ENCODE assay signal across 15 mouse cellular contexts in genomic region chr11:96308763-96309162, GRCm38 (mm10). TPM values are rescaled to one million over a fixed set of nuclear protein-coding genes. Genes with fewer than 3 reads are reported as not detected.
DNase-seq lines count a peak whose midpoint lies in the region; ATAC-seq and TF ChIP-seq lines count a peak whose summit lies in the region.
"Had no signal": no experiment of that assay in that cellular context is flagged by ENCODE, and none has a peak within 500 bp of the region (broad histone marks: within the 10 kb centered on the region; RNA-seq: fewer than 3 reads in every experiment).

No protein-coding gene starts in this region.

- H3K4me1 ChIP-seq in kidney, embryonic 16.5 days (ENCODE audit: insufficient read depth, low read length): peaks cover 64% of the 10 kb centered on the region
- no peaks in the 10 kb centered on the region for H3K4me1 ChIP-seq in embryonic fibroblast, embryonic 13.5 days (ENCODE audit: control insufficient read depth, insufficient read depth, low read length)
- no peaks in the 10 kb centered on the region; the same call in 1 of the 2 replicates for H3K4me1 ChIP-seq in hindbrain, embryonic 14.5 days (replicated peaks; ENCODE audit: control insufficient read depth, insufficient read depth, low read length)
- peaks cover 65% of the 10 kb centered on the region for H3K4me1 ChIP-seq in neural tube, embryonic 14.5 days (ENCODE audit: control insufficient read depth, insufficient read depth, low read length)

- H3K9me3 ChIP-seq in kidney, embryonic 16.5 days (ENCODE audit: low read length): no peaks in the 10 kb centered on the region
- no peaks in the 10 kb centered on the region for H3K9me3 ChIP-seq in hindbrain, embryonic 14.5 days (ENCODE audit: control insufficient read depth, low read length)
- H3K9me3 ChIP-seq in neural tube, embryonic 14.5 days (ENCODE audit: control insufficient read depth, low read length): no peaks in the 10 kb centered on the region
- H3K9me3 ChIP-seq: embryonic facial prominence, embryonic 15.5 days; heart, embryonic 12.5 days; midbrain, embryonic 10.5 days had no signal

- peak overlapping the region; percentile 71 for H3K4me3 ChIP-seq in kidney, embryonic 16.5 days (ENCODE audit: low read length)
- peak overlapping the region; percentile 46 for H3K4me3 ChIP-seq in embryonic fibroblast, embryonic 13.5 days (ENCODE audit: insufficient read depth, low read length)
- peak overlapping the region; percentile 48 for H3K4me3 ChIP-seq in hindbrain, embryonic 14.5 days (replicated peaks; ENCODE audit: low read length)
- peak overlapping the region; percentile 95 for H3K4me3 ChIP-seq in neural tube, embryonic 14.5 days (ENCODE audit: low read depth, low read length)
- H3K4me3 ChIP-seq: embryonic facial prominence, embryonic 15.5 days; heart, embryonic 12.5 days; midbrain, embryonic 10.5 days had no signal

- no peak for DNase-seq in kidney, postnatal 14 days
- no peak for DNase-seq in hindbrain, embryonic 14.5 days (ENCODE audit: low spot score)
- DNase-seq in thymus, postnatal 25 days: no peak
- DNase-seq in Muller cell, postnatal 12 days (ENCODE audit: inconsistent ontology term): no peak
- DNase-seq: cerebellum, postnatal 25 days; layer of hippocampus, adult 9-11 months; thymus, postnatal 36 days had no signal

- peak overlapping the region; percentile 99 for H3K27ac ChIP-seq in kidney, embryonic 16.5 days (ENCODE audit: low read length)
- H3K27ac ChIP-seq in embryonic fibroblast, embryonic 13.5 days (ENCODE audit: insufficient read depth, low read length): peak overlapping the region; percentile 68
- peak overlapping the region; percentile 99 for H3K27ac ChIP-seq in hindbrain, embryonic 14.5 days
- H3K27ac ChIP-seq in neural tube, embryonic 14.5 days (ENCODE audit: low read depth, low read length): peak overlapping the region; percentile 100
- H3K27ac ChIP-seq: embryonic facial prominence, embryonic 15.5 days; midbrain, embryonic 10.5 days had no signal

- no peak for ATAC-seq in kidney, embryonic 16.5 days (ENCODE audit: low FRiP score, low TSS enrichment)
- ATAC-seq in hindbrain, embryonic 14.5 days (ENCODE audit: low FRiP score): no peak
- ATAC-seq in neural tube, embryonic 14.5 days (ENCODE audit: low read depth): no peak
- ATAC-seq: forebrain, embryonic 14.5 days; Patski had no signal

- peak overlapping the region; percentile 90 for H3K9ac ChIP-seq in kidney, embryonic 16.5 days (replicated peaks; ENCODE audit: low read length)
- H3K9ac ChIP-seq in hindbrain, embryonic 14.5 days: peak overlapping the region; percentile 97
- peak overlapping the region; percentile 100 for H3K9ac ChIP-seq in neural tube, embryonic 14.5 days (replicated peaks; ENCODE audit: low read depth, low read length)
- H3K9ac ChIP-seq: embryonic facial prominence, embryonic 15.5 days; heart, embryonic 12.5 days had no signal

- TF ChIP-seq CTCF in embryonic fibroblast, embryonic 13.5 days (IDR thresholded peaks at IDR 0.05; ENCODE audit: borderline replicate concordance, insufficient read depth, low read length): no peak

- WGBS in kidney, embryonic 16.5 days: 8% methylated on average over 4 of the region's 4 CpGs
- 10% methylated on average over 4 of the region's 4 CpGs for WGBS in hindbrain, embryonic 14.5 days
- WGBS in neural tube, embryonic 14.5 days: 5% methylated on average over 4 of the region's 4 CpGs

- H3K36me3 ChIP-seq in kidney, embryonic 16.5 days (ENCODE audit: insufficient read depth, low read length): no peaks in the 10 kb centered on the region; the same call in 1 of the 2 replicates
- H3K36me3 ChIP-seq in hindbrain, embryonic 14.5 days (replicated peaks; ENCODE audit: control insufficient read depth, insufficient read depth): no peaks in the 10 kb centered on the region
- H3K36me3 ChIP-seq in neural tube, embryonic 14.5 days (ENCODE audit: control insufficient read depth, insufficient read depth, low read length): peaks cover 18% of the 10 kb centered on the region; the same call in 1 of the 2 replicates
- H3K36me3 ChIP-seq: embryonic facial prominence, embryonic 15.5 days; heart, embryonic 12.5 days; midbrain, embryonic 10.5 days had no signal

- TF ChIP-seq POLR2A in embryonic fibroblast, embryonic 13.5 days (IDR thresholded peaks at IDR 0.05; ENCODE audit: low read depth, low read length): no peak

- no peaks in the 10 kb centered on the region for H3K27me3 ChIP-seq in kidney, embryonic 16.5 days (ENCODE audit: insufficient read depth, low read length)
- peaks cover 94% of the 10 kb centered on the region for H3K27me3 ChIP-seq in hindbrain, embryonic 14.5 days (ENCODE audit: control insufficient read depth, insufficient read depth, low read length)
- no peaks in the 10 kb centered on the region for H3K27me3 ChIP-seq in neural tube, embryonic 14.5 days (ENCODE audit: control insufficient read depth, insufficient read depth, low read length)
- H3K27me3 ChIP-seq: Patski had no signal

- peak overlapping the region; percentile 90 for H3K4me2 ChIP-seq in kidney, embryonic 16.5 days (replicated peaks; ENCODE audit: low read depth, low read length)
- peak overlapping the region; percentile 77 for H3K4me2 ChIP-seq in hindbrain, embryonic 14.5 days (replicated peaks)
- H3K4me2 ChIP-seq in neural tube, embryonic 14.5 days (ENCODE audit: low read depth, low read length): peak overlapping the region; percentile 100
- H3K4me2 ChIP-seq: embryonic facial prominence, embryonic 15.5 days; heart, embryonic 12.5 days had no signal

RNA-seq across cellular contexts. Expression of gene Hoxb5, which starts 5.6 kb away (rescaled TPM):
- 19.2 and 24.3 TPM in 2 replicates for polyA plus RNA-seq in kidney, embryonic 16.5 days (2015; fragmentation: Nextera tagmentation; extraction: Ambion mirVana)
- polyA plus RNA-seq in embryonic fibroblast, embryonic 13.5 days (2011; ENCODE audit: insufficient read length, low read depth, missing spikeins): 4.1 and 5.9 TPM in 2 replicates
- polyA plus RNA-seq in hindbrain, embryonic 14.5 days (2014; fragmentation: Nextera tagmentation; extraction: Ambion mirVana): 140 and 157 TPM in 2 replicates
- polyA plus RNA-seq in neural tube, embryonic 14.5 days (2014; fragmentation: Nextera tagmentation; extraction: Ambion mirVana): 49.1 and 52.4 TPM in 2 replicates
- polyA plus RNA-seq: embryonic facial prominence, embryonic 15.5 days; forebrain, embryonic 14.5 days; midbrain, embryonic 10.5 days had no signal

RNA-seq across cellular contexts. Expression of gene Hoxb4, which starts 9.3 kb away (rescaled TPM):
- polyA plus RNA-seq in kidney, embryonic 16.5 days (2015; fragmentation: Nextera tagmentation; extraction: Ambion mirVana): 4.1 and 6.2 TPM in 2 replicates
- 8.3 and 10.4 TPM in 2 replicates for polyA plus RNA-seq in embryonic fibroblast, embryonic 13.5 days (2011; ENCODE audit: insufficient read length, low read depth, missing spikeins)
- 4.0 and 5.4 TPM in 2 replicates for polyA plus RNA-seq in hindbrain, embryonic 14.5 days (2014; fragmentation: Nextera tagmentation; extraction: Ambion mirVana)
- polyA plus RNA-seq in neural tube, embryonic 14.5 days (2014; fragmentation: Nextera tagmentation; extraction: Ambion mirVana): 3.4 and 4.1 TPM in 2 replicates
- polyA plus RNA-seq: forebrain, embryonic 14.5 days; midbrain, embryonic 10.5 days had no signal

RNA-seq across cellular contexts. Expression of gene Hoxb3, which starts 14.4 kb away (rescaled TPM):
- 3.7 and 4.3 TPM in 2 replicates for polyA plus RNA-seq in kidney, embryonic 16.5 days (2015; fragmentation: Nextera tagmentation; extraction: Ambion mirVana)
- 19.1 and 21.9 TPM in 2 replicates for polyA plus RNA-seq in embryonic fibroblast, embryonic 13.5 days (2011; ENCODE audit: insufficient read length, low read depth, missing spikeins)
- 12.8 and 17.2 TPM in 2 replicates for polyA plus RNA-seq in hindbrain, embryonic 14.5 days (2014; fragmentation: Nextera tagmentation; extraction: Ambion mirVana)
- 13.5 and 13.9 TPM in 2 replicates for polyA plus RNA-seq in neural tube, embryonic 14.5 days (2014; fragmentation: Nextera tagmentation; extraction: Ambion mirVana)
- polyA plus RNA-seq: forebrain, embryonic 14.5 days; midbrain, embryonic 10.5 days had no signal

RNA-seq across cellular contexts. Expression of gene Hoxb6, which starts 16.5 kb away (rescaled TPM):
- 50.3 and 55.7 TPM in 2 replicates for polyA plus RNA-seq in kidney, embryonic 16.5 days (2015; fragmentation: Nextera tagmentation; extraction: Ambion mirVana)
- 9.6 and 14.1 TPM in 2 replicates for polyA plus RNA-seq in embryonic fibroblast, embryonic 13.5 days (2011; ENCODE audit: insufficient read length, low read depth, missing spikeins)
- 71.4 and 90.1 TPM in 2 replicates for polyA plus RNA-seq in hindbrain, embryonic 14.5 days (2014; fragmentation: Nextera tagmentation; extraction: Ambion mirVana)
- polyA plus RNA-seq in neural tube, embryonic 14.5 days (2014; fragmentation: Nextera tagmentation; extraction: Ambion mirVana): 138 and 141 TPM in 2 replicates
- polyA plus RNA-seq: embryonic facial prominence, embryonic 15.5 days; forebrain, embryonic 14.5 days; heart, embryonic 12.5 days; midbrain, embryonic 10.5 days had no signal

RNA-seq across cellular contexts. Expression of gene Hoxb7, which starts 22.3 kb away (rescaled TPM):
- polyA plus RNA-seq in kidney, embryonic 16.5 days (2015; fragmentation: Nextera tagmentation; extraction: Ambion mirVana): 60.9 and 68.3 TPM in 2 replicates
- polyA plus RNA-seq in embryonic fibroblast, embryonic 13.5 days (2011; ENCODE audit: insufficient read length, low read depth, missing spikeins): 13.1 and 22.5 TPM in 2 replicates
- polyA plus RNA-seq in hindbrain, embryonic 14.5 days (2014; fragmentation: Nextera tagmentation; extraction: Ambion mirVana): 40.8 and 45.6 TPM in 2 replicates
- polyA plus RNA-seq in neural tube, embryonic 14.5 days (2014; fragmentation: Nextera tagmentation; extraction: Ambion mirVana): 120 and 133 TPM in 2 replicates
- polyA plus RNA-seq: embryonic facial prominence, embryonic 15.5 days; forebrain, embryonic 14.5 days; midbrain, embryonic 10.5 days had no signal
